Mouse (Mus musculus): ENCODE results near the gene Tsga10. TPM values are rescaled to one million over a fixed set of nuclear protein-coding genes. Genes with fewer than 3 reads are reported as not detected.

The Tsga10 gene
- total and polyA plus RNA-seq, 2 experiments: 0.24 to 1.2 TPM

DNA sequence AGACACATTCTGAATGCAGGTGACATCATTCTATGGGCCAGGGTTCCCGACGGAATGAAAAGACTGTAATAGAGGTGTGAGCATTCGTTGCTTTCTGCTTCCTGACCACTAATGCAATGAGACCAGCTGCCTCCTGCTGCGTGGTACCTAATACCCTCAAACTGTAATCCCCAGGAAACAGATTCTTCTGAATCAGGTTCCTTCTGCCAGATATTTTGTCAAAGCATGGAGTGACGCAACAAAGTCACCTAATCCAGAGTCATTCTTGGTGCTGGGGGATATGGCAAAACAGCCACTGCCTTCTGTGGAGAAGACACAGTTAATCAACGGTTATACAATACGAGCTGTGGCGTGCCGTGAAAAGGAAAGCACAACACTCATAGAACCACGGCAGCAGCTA is 2.4 kb upstream of the Tsga10 start:
- Histone ChIP-seq H3K4me3 (ENCODE audit: insufficient read depth, low read depth, low read length) (no peak overlapping the region), H3K79me2 (ENCODE audit: control insufficient read depth, insufficient read depth, low read length) (no peaks in the 10 kb centered on the region), H3K27me3 (ENCODE audit: control insufficient read depth, insufficient read depth, low read length) (no peaks in the 10 kb centered on the region), H3K36me3 (ENCODE audit: control insufficient read depth, insufficient read depth, low read length) (no peaks in the 10 kb centered on the region), H3K27ac (replicated peaks; ENCODE audit: insufficient read depth, low read depth, low read length) (no peak overlapping the region), H3K9ac (ENCODE audit: low read depth, low read length) (no peak overlapping the region), H3K4me1 (ENCODE audit: control insufficient read depth, insufficient read depth, low read length) (peaks cover 5% of the 10 kb centered on the region)
- no peak for DNase-seq (ENCODE audit: extremely low read depth, low read depth, low spot score)
- 75% methylated on average over 10 of the region's 10 CpGs for WGBS
- TF ChIP-seq POLR2A (IDR thresholded peaks at IDR 0.05; ENCODE audit: extremely low read depth, insufficient read depth, low read length): no peak
- no peak for TF ChIP-seq CTCF (IDR thresholded peaks at IDR 0.05; ENCODE audit: low read depth, low read length)

DNA sequence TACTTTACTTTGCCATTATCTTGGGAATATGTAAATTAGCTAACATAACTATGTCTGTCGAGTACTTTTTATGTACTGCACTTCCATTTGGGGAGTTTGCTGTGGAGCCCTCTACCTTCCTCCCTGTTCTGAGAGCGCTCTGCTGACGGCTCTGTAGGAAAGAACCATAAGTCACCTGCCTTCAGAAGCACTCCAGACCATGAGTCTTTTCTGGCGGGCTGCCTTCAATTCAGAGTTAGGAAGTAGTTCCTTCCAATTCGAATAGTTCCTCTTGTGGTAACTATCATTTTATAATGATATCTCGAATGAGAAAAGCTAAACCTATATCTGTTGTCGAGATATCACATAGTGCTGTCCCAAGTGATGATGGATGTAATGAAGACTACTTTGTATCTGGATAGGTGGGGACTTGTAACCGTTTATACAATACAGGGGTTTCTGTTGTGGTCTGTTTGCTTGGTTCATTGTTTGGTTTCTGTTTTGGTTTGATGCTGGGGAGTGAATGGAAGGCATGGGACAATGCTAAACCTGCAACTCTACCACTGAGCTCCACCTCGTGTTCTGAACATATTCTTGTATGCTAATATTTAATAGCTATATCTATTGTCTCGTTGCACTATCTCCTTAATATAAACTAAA is 1.6 kb upstream of the Tsga10 start:
- Histone ChIP-seq H3K79me2 (ENCODE audit: control insufficient read depth, insufficient read depth, low read length) (no peaks in the 10 kb centered on the region), H3K27ac (replicated peaks; ENCODE audit: insufficient read depth, low read depth, low read length) (no peak overlapping the region), H3K9ac (ENCODE audit: low read depth, low read length) (no peak overlapping the region), H3K4me1 (ENCODE audit: control insufficient read depth, insufficient read depth, low read length) (peaks cover 3% of the 10 kb centered on the region), H3K4me3 (ENCODE audit: insufficient read depth, low read depth, low read length) (no peak overlapping the region), H3K36me3 (ENCODE audit: control insufficient read depth, insufficient read depth, low read length) (no peaks in the 10 kb centered on the region), H3K27me3 (ENCODE audit: control insufficient read depth, insufficient read depth, low read length) (no peaks in the 10 kb centered on the region)
- 75% methylated on average over 10 of the region's 10 CpGs for whole genome bisulfite sequencing
- no peak for TF ChIP-seq CTCF (IDR thresholded peaks at IDR 0.05; ENCODE audit: low read depth, low read length)
- TF ChIP-seq POLR2A (IDR thresholded peaks at IDR 0.05; ENCODE audit: extremely low read depth, insufficient read depth, low read length): no peak
- no peak for DNase-seq (ENCODE audit: extremely low read depth, low read depth, low spot score)

DNA sequence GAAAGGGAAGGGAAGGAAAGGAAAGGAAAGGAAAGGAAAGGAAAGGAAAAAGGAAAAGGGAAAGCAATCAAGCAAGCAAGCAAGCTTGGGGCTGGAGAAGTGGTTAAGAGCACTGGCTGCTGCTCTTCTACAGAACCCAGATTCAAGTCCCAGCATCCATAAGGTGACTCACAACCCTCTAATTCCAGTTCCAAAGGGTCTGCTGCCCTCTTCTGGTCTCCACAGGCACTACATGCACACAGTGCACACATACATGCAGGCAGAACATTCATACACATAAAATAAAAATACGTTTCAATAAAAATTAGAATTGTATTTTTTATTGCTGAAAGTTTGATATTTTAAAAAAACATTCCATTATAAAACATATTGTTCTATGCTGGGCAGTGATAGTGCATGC is 827 bp upstream of the Tsga10 start:
- Histone ChIP-seq H3K9ac (ENCODE audit: low read depth, low read length) (no peak overlapping the region), H3K4me1 (ENCODE audit: control insufficient read depth, insufficient read depth, low read length) (peaks cover 3% of the 10 kb centered on the region; the same call in 1 of the 2 replicates), H3K36me3 (ENCODE audit: control insufficient read depth, insufficient read depth, low read length) (no peaks in the 10 kb centered on the region), H3K27me3 (ENCODE audit: control insufficient read depth, insufficient read depth, low read length) (no peaks in the 10 kb centered on the region), H3K79me2 (ENCODE audit: control insufficient read depth, insufficient read depth, low read length) (no peaks in the 10 kb centered on the region), H3K4me3 (ENCODE audit: insufficient read depth, low read depth, low read length) (no peak overlapping the region), H3K27ac (replicated peaks; ENCODE audit: insufficient read depth, low read depth, low read length) (no peak overlapping the region)
- TF ChIP-seq CTCF (IDR thresholded peaks at IDR 0.05; ENCODE audit: low read depth, low read length): peak; percentile 62; the same call in 1 of the 2 replicates
- TF ChIP-seq POLR2A (IDR thresholded peaks at IDR 0.05; ENCODE audit: extremely low read depth, insufficient read depth, low read length): no peak
- DNase-seq (ENCODE audit: extremely low read depth, low read depth, low spot score): peak; percentile 50
- 76% methylated on average over 1 of the region's 1 CpGs for WGBS

- no peaks in the 10 kb centered on the region for H3K79me2 ChIP-seq (ENCODE audit: control insufficient read depth, insufficient read depth, low read length)
- peak overlapping the region; percentile 83 for H3K9ac ChIP-seq (ENCODE audit: low read depth, low read length)
- TF ChIP-seq POLR2A (IDR thresholded peaks at IDR 0.05; ENCODE audit: extremely low read depth, insufficient read depth, low read length): no peak
- TF ChIP-seq CTCF (IDR thresholded peaks at IDR 0.05; ENCODE audit: low read depth, low read length): no peak
- DNase-seq (ENCODE audit: extremely low read depth, low read depth, low spot score): no peak
- H3K4me3 ChIP-seq (ENCODE audit: insufficient read depth, low read depth, low read length): peak overlapping the region; percentile 91
- no peaks in the 10 kb centered on the region for H3K36me3 ChIP-seq (ENCODE audit: control insufficient read depth, insufficient read depth, low read length)
- H3K4me1 ChIP-seq (ENCODE audit: control insufficient read depth, insufficient read depth, low read length): no peaks in the 10 kb centered on the region; the same call in 1 of the 2 replicates
- H3K27me3 ChIP-seq (ENCODE audit: control insufficient read depth, insufficient read depth, low read length): no peaks in the 10 kb centered on the region
- 10% methylated on average over 23 of the region's 23 CpGs for WGBS
- peak overlapping the region; percentile 68 for H3K27ac ChIP-seq (replicated peaks; ENCODE audit: insufficient read depth, low read depth, low read length)
Observed at GRCm38 (mm10) chr1:37865401-37866215, 621 bp downstream of the Tsga10 start.

DNA sequence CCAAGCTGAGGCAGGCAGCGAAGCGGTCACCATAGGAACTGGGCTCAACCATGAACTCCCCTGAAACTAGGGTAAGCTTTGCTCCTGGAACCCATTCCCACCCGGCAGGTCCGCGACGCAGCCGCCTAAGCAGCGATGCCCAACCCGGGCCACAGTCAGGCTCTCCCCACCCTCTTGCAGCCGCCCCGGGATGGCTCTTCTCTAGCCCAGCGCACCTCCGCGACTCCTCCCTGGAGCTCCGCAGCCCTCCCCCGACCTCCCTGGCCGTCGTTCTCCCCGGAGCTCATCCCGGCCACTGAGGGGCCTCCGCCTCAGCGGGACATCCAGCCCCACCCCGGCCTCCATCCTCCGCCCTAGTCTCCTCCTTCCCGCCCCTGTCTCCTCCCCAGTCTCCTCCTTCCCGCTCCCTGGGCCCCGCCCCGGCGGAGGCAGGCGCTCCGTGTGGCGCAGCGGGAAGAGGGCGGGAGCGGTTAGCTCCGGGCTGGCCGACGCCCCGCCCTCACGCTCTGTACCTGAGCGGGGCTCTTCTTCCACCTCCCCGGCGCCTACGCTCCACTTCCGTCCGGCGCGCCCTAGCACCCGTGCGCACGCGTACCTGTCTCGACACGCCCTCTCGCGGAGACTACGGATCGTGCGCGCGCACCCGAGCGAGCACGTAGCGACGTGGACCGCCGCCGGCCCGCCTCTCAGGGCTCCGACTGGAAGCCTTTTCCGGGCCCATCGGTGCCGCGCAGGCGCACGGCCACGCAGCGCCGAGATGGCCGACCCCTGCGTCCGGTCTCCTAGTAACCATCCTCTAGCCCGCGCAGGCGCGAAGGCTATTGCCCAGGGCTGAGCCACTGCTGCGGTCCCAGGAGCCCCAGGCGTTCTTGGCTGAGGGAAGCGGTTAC is 1.5 kb downstream of the Tsga10 start:
- Histone ChIP-seq H3K27me3 (ENCODE audit: control insufficient read depth, insufficient read depth, low read length) (no peaks in the 10 kb centered on the region), H3K36me3 (ENCODE audit: control insufficient read depth, insufficient read depth, low read length) (no peaks in the 10 kb centered on the region), H3K79me2 (ENCODE audit: control insufficient read depth, insufficient read depth, low read length) (no peaks in the 10 kb centered on the region), H3K27ac (replicated peaks; ENCODE audit: insufficient read depth, low read depth, low read length) (peak overlapping the region; percentile 68), H3K4me3 (ENCODE audit: insufficient read depth, low read depth, low read length) (peak overlapping the region; percentile 91), H3K4me1 (ENCODE audit: control insufficient read depth, insufficient read depth, low read length) (no peaks in the 10 kb centered on the region; the same call in 1 of the 2 replicates), H3K9ac (ENCODE audit: low read depth, low read length) (peak overlapping the region; percentile 83)
- WGBS: under 1% methylated on average over 87 of the region's 90 CpGs
- peak; percentile 87 for DNase-seq (ENCODE audit: extremely low read depth, low read depth, low spot score)
- TF ChIP-seq POLR2A (IDR thresholded peaks at IDR 0.05; ENCODE audit: extremely low read depth, insufficient read depth, low read length): peak; percentile 89
- TF ChIP-seq CTCF (IDR thresholded peaks at IDR 0.05; ENCODE audit: low read depth, low read length): peak; percentile 23; the same call in 1 of the 2 replicates

Data from liver, adult 2 months (tissue).